Mouse (Mus musculus) retina, postnatal 7 days (tissue): ENCODE results near the gene Hsd11b1.

ENCODE experiments used
- DNase-seq: peaks from one replicate; pipeline ENCODE4 v3.0.0-alpha.2; 2012; ENCODE audit warnings: low read depth, low spot score

Hsd11b1 gene

GRCm38 (mm10) chr1:193201383-193201778 lies 62.5 kb downstream of the Hsd11b1 start, which contains the start of gene Traf3ip3:
Gene Traf3ip3, minus strand, starts transcription at chr1:193201703.
- DNase-seq, result no peak

- no peak for DNase-seq
Observed at GRCm38 (mm10) chr1:193200640-193201382, 63.1 kb downstream of the Hsd11b1 start.

DNA sequence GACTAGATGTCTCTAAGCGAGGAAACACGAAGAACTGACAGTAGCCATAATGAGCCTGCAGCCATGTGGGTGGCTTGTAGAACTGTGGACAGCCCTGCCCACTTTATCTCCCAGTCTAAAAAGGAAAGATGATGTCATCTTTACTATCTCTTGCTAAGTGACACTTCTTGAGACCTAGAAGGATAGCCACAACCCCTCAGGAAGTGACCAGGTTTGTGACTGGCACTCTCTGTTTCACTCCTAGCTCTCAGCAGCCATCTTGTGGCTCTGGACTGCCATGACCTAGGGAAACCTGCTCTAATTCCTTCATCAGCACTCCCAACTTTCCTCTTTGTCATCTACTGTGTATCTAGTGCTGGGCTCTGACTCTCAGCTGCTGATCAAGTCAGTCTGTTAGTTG lies 65.6 kb downstream of the Hsd11b1 start:
- no peak for DNase-seq

GRCm38 (mm10) chr1:193197494-193198205 lies 66.2 kb downstream of the Hsd11b1 start:
- DNase-seq, result no peak

DNA sequence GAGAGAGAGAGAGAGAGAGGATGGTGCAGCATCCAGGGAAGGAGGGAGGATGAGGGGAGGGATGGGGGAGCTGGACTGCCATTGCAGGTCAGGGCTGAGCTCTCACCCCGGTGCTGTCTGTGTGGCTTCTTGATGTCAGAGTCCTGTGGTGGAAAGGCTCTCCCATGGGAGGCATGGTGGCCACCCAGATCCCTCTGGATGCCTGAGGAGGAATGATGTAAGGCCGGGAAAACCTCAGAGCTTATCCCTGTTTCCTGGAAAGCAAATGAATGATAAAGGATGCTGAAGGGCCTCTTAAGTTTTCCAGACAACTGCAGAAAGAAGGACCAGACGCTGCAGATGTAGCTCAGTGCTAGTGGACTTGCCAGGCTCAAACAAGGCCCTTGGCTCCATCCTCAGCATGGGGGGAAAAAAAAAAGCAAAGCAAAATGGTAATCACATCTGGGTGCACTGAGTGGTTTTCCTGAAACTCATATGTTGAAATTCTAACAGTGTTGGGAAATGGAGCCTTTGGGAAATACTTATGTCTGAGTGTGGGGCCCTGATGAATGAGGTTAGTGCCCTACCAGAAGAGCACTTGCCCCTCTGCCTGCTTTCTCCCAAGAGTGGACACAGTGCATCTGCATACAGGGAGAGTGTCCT lies 68.6 kb downstream of the Hsd11b1 start:
- no peak for DNase-seq

DNA sequence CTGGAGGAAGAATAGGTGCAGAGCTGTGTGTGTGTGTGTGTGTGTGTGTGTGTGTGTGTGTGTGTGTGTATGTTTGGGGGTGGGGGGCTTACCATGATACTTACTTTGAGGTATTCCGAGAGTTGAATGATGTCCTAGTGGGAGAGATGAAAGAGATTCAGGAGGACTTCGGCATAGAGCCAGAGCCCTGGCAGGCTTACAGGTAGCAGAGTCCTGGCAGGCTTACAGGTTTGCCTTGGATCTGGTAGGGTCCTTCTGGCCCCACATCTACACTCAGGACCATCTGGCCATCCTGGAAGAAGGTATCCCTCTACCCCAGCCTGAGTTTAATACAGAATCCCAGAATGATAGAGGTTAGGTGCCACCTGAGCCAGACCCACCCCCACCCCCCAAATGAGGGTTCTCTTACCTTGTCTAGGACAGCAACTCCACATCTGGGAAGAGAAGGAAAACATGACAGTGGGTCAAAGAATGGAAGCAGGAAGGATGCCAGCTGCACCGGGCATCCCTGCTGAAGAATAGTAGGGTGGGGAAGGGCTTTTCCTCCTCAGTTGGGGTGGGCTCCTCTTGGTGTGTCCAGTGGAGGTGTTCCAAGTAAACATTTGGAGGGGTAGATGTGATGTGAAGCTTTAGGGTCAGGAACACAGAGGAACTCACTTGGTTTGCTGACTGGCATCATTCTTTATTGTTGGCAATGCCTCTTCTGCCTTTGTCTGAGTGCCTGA lies 69.3 kb downstream of the Hsd11b1 start:
- DNase-seq, result no peak

DNA sequence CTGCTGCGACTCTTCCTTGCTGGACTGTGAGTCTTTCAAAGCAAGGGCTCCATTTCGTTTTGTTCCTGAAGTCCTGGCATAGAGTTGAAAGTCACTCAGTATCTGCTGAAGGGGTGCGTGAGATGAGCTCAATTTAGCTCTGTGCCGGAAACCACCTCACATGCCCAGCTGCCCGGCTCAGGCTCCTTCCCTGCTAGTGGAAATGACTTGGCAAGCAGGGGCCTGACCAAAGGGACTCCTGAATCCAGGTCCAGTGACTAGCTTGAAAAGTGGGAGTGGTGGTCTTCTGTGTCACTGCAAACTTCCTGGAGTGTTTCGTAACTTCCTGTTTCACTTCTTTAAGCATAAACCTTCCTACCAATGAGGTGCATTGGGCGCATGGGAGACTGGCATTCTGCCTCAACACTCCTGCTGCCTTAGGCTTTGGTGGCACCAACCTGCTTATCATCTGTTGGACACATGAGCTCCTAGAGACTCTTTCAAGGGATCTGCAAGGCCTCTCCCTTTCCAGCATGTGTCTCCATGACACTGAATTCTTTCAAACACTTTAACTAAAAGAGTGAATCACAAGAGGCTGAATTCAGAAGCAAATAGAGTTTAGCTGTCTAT lies 72.1 kb downstream of the Hsd11b1 start:
- DNase-seq, result no peak

- no peak for DNase-seq
Observed at GRCm38 (mm10) chr1:193189771-193190170, 74.1 kb downstream of the Hsd11b1 start.

- no peak for DNase-seq
Observed at GRCm38 (mm10) chr1:193189151-193189621, 74.7 kb downstream of the Hsd11b1 start.

DNA sequence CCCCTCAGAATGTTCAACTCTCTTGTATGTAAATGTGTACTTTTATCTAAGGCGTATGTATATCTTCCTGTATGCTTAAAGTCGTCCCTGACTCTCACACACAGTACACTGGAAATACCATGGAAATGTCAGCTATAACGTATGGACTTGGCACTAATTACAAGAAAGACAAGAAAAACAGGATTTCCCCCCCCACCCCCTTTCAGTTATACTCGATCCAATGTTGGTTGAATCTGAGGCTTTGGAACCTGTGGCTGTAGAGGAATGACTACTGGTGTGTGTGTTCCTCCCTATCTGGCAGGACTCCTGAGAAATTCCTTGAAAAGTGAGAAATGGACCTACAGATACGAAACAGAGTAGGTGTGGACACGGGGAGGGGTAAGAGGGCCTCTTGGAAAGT lies 75.6 kb downstream of the Hsd11b1 start:
- no peak for DNase-seq

DNA sequence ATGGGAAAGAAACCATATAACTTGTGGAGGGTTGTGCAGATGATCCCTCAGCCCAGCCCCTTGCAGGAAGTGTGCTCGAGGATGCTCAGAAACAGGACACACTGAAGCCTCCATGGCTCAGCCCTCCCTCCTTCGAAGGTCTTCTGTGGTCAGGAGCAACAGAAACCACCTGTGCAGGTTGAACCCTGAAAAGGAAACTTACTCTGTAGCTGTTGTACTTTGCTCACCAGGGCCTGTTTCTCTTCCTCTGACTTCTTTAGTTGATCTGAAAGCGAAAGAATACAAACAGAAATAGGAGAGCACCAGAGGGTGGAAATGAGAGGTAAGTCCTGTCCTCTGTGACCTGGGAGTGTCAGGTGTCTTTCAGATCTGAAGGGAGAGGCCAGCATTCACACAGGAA lies 82.8 kb downstream of the Hsd11b1 start:
- no peak for DNase-seq

GRCm38 (mm10) chr1:193174143-193174733 lies 89.6 kb downstream of the Hsd11b1 start:
- no peak for DNase-seq

- DNase-seq, result no peak
Observed at GRCm38 (mm10) chr1:193173810-193174129, 90.1 kb downstream of the Hsd11b1 start.

DNA sequence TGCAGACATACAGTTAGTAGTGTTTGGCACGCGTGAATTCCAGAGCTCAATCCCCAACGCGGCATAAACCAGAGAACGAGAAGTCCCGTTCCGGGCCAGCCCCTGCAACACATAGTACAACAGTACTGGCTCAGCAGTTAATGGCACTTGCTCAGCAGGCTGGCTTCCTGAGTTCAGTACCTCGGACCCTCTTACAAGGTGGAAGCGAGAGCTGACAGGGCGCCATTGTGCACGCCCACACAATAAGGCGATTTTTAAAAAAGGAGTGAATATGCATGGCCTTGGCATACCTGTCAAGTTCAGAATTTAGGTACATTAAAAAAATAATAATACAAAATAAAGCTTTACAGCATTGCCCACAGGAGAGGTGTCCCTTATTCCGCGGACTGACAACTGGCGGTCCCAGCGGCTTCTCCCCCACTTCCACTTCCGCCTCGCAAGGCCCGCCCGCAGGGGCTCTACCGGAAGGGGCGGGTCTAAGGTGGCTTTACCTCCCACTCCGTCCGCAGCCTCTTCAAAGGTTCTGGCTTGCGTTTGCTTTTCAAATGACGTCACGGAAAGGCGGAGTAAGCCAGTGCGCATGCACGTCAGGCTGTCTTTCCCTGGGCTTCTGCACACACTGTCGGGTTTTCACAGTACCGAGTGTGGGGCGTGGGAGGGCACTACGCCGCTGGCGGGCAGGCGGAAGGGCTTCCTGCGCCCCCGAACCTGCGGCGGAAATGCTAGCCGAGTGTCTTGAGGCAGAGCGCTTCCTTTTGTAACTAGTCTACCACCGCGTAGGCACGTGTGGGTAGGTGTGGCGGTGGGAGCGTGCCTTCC lies 90.7 kb downstream of the Hsd11b1 start:
- DNase-seq, result peak; percentile 97
